Mouse (Mus musculus): Measurements from ENCODE around the gene Ptpn9.

DNA sequence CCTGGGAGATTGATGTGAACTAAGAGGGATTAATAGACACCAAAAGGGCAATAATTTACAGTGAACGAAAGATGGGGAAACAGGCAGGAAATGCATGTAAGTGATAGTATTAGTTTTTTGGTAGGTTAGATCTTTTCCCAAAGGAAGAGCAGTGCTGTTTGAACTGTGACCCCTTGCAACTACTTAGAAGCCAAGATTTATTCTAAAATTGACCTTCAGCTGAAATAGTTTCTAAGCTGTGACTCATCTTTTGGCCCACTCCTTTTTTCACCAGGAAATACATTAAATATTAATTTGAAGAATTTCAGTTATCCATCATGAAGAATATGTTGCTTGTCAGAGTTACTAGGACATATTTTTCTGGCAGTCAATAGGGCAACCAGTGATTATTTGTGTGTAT is 19.0 kb downstream of the Ptpn9 start:
- TF ChIP-seq CTCF (IDR thresholded peaks at IDR 0.05; ENCODE audit: low read depth, low read length) (no peak), POLR2A (IDR thresholded peaks at IDR 0.05; ENCODE audit: extremely low read depth, insufficient read depth, low read length) (no peak)

Measured in liver, adult 2 months (tissue).